Mouse (Mus musculus): ENCODE data around the gene Bcl2a1c. TPM values are rescaled to one million over a fixed set of nuclear protein-coding genes. Genes with fewer than 3 reads are reported as not detected.
"Not testable (repeated sequence)": the region's sequence is repeated elsewhere in the genome, so short reads cannot be mapped to it uniquely, and the experiment has no call there.

Bcl2a1c gene
- total RNA-seq (2022): 1 to 10 TPM in 1 of 4 experiments, not detected in 3; 1.5 TPM

- not testable (repeated sequence) for DNase-seq (ENCODE audit: low spot score in 2 of 2)
These were observed at the start of gene Bcl2a1c for GRCm38 (mm10) chr9:114329855-114330254. Bcl2a1c (plus strand) TSS chr9:114330135.

- not testable (repeated sequence) for DNase-seq (ENCODE audit: low spot score in 2 of 2)
These were observed 24.0 kb upstream of the Bcl2a1c start for GRCm38 (mm10) chr9:114305957-114306356.

- DNase-seq (ENCODE audit: low spot score in 2 of 2): not testable (repeated sequence)
These were observed 18.2 kb upstream of the Bcl2a1c start for GRCm38 (mm10) chr9:114311752-114312151.

GRCm38 (mm10) chr9:114318021-114318420 is 11.9 kb upstream of the Bcl2a1c start:
- DNase-seq (ENCODE audit: low spot score in 2 of 2): peak; percentile 4 to 51

- no peak for DNase-seq (ENCODE audit: low spot score in 2 of 2)
These were observed 3.8 kb upstream of the Bcl2a1c start for GRCm38 (mm10) chr9:114326011-114326748.

GRCm38 (mm10) chr9:114328332-114328731 is 1.6 kb upstream of the Bcl2a1c start:
- not testable (repeated sequence) for DNase-seq (ENCODE audit: low spot score in 2 of 2)

GRCm38 (mm10) chr9:114367783-114368470 is 38.0 kb downstream of the Bcl2a1c start:
- peak; percentile 67 to 81 for DNase-seq (ENCODE audit: low spot score in 2 of 2)

GRCm38 (mm10) chr9:114368471-114368858 is 38.5 kb downstream of the Bcl2a1c start:
- DNase-seq (ENCODE audit: low spot score in 2 of 2): no peak

- DNase-seq (ENCODE audit: low spot score in 2 of 2): not testable (repeated sequence)
These were observed 39.5 kb downstream of the Bcl2a1c start for GRCm38 (mm10) chr9:114369389-114369788.

- not testable (repeated sequence) for DNase-seq (ENCODE audit: low spot score in 2 of 2)
These were observed 41.8 kb downstream of the Bcl2a1c start for GRCm38 (mm10) chr9:114371717-114372116.

GRCm38 (mm10) chr9:114375276-114375962 is 45.5 kb downstream of the Bcl2a1c start:
- no peak for DNase-seq (ENCODE audit: low spot score in 2 of 2)

GRCm38 (mm10) chr9:114377168-114377567 is 47.2 kb downstream of the Bcl2a1c start:
- DNase-seq (ENCODE audit: low spot score in 2 of 2): no peak

- DNase-seq (ENCODE audit: low spot score in 2 of 2): no peak
These were observed 49.9 kb downstream of the Bcl2a1c start for GRCm38 (mm10) chr9:114379871-114380270.

Other genes starting within 250 kb of the Bcl2a1c start
- gene Crtap, start 60.5 kb downstream of the Bcl2a1c start, total RNA-seq (2022): 10 to 100 TPM in 1 of 4 experiments, 1 to 10 TPM in 3; 5.9 to 10.9 (median 7.6) TPM
- gene Glb1, start 70.9 kb downstream of the Bcl2a1c start, total RNA-seq (2022): 10 to 100 TPM; 28.6 to 32.1 (median 29.6) TPM
- gene Tmppe, start 71.0 kb downstream of the Bcl2a1c start, total RNA-seq (2022): 10 to 100 TPM; 10.9 to 15.1 (median 11.8) TPM
- not detected for gene Ccr4, start 174.8 kb downstream of the Bcl2a1c start, total RNA-seq (2022)
- not detected for gene C130032M10Rik, start 185.6 kb downstream of the Bcl2a1c start, total RNA-seq (2022)
- gene Trim71, start 234.2 kb downstream of the Bcl2a1c start, total RNA-seq (2022): under 1 TPM; 0.46 to 0.67 (median 0.59) TPM